Mouse (Mus musculus): ENCODE measurements around the gene Gm19402.

Gene Gm19402

GRCm38 (mm10) chr10:77666342-77666741 is 24.2 kb downstream of the Gm19402 start:
- DNase-seq (ENCODE audit: extremely low spot score, low spot score) = no peak

GRCm38 (mm10) chr10:77663949-77664665 is 26.4 kb downstream of the Gm19402 start:
- DNase-seq (ENCODE audit: extremely low spot score, low spot score) = no peak

DNA sequence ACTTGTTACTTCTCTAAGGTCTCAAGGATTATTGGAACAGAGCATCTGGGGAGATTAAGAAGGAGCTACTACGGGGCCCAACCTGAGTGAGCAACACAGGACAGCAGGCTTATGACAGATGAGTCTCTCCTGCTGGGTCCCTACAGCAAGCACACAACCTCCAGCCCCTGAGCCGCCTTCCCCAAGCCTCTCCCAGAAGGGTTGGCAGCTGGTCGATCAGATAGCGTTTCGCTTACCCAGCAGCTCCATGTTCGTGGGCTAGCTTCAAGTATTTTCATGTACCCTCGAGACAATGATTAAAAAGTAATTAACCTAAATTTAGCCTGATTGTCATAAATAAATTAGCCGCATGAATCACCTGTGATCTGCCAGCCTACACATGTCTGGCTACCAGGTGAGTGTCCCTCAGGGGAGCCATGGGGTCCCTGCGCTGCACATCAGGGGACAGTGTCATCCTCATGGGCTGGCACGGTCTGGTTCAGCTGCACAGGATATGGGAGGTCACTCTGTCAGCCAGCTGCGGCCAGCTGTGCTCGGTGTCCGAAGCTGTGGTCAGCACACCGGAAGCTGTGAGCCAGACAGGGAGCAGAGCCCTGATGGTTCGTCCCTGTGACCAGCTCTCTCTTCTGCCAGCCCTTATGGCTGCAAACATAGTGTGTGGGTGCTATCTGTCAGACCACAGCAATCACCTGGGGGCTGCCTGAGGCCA is 32.1 kb downstream of the Gm19402 start:
- DNase-seq (ENCODE audit: extremely low spot score, low spot score) = no peak

DNA sequence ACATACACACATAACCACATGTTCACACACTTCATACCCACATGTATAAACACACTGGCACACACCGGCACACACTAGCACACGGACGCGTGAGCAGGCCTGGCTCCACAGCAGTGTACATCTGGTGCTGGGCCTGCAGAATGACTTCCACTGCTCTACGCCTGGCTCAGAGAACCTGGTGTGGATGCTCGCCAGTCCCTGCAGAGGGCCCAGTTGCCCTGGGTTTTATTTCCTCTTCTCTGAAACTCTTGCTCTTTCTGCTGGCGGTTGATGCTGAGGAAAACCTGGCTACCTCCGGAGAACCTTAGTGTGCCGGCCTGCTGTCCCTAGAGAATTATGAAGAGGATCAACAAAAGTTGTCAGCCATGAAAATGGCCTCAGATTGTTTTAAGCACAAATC is 38.5 kb downstream of the Gm19402 start:
- DNase-seq (ENCODE audit: extremely low spot score, low spot score) = no peak

DNA sequence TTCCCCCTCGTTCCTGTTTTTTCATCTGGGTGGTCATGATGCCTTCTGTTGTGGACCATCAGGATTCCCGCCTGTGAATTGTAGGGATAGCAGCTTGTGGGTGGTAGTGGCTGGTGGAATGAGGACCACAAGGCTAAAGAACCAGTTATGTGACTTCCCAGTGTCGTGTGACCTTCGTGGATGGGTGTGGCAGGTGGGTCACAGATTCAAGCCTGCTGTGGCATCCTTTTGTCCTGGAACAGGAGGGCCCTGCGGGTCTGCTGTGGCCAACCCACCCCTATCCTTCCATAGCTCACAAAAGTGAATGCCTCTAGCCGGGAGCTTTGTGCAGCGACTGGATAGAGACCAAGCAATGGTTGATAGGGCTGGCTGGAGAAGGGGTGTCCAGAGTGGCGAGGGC is 42.7 kb downstream of the Gm19402 start:
- DNase-seq (ENCODE audit: extremely low spot score, low spot score) = no peak

DNA sequence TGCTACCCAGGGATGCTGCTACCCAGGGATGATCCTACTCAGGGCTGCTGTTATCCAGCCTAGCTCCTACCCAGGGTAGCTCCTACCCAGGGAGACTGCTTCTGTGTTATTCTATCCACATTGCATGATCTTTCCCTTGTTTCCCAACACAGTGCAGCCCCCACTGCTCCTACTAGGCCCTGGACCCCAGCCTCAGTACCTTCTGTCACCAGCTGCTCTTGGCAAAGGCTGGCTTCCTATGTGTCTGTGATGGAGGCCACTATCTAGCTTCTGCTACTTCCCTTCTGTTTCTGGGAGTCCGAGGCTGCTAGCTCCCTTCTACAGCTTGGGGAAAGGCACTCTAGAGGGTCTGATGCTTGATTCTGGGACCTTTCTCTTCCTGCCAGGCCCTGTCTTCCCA is 43.1 kb downstream of the Gm19402 start:
- DNase-seq (ENCODE audit: extremely low spot score, low spot score) = no peak

DNA sequence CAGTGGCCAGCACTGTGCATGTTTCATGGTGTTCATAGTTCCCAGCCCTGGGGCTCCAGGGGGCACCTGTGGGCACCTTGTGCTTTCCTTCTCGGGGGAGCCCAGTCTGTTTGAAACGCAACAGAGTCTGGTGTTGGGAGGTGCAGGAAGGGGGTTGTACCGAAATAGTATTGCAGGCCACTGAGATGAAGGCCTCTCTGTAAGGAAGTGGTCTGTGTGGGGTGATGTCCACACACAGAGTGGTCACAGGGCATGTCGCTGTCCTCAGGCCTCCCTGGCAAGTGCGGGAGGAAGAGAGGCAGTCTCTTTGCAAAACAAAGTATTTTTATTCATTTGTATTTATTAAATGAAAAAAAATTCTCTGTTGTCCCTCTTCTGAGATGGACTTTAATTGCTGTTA is 45.0 kb downstream of the Gm19402 start:
- DNase-seq (ENCODE audit: extremely low spot score, low spot score) = no peak

DNA sequence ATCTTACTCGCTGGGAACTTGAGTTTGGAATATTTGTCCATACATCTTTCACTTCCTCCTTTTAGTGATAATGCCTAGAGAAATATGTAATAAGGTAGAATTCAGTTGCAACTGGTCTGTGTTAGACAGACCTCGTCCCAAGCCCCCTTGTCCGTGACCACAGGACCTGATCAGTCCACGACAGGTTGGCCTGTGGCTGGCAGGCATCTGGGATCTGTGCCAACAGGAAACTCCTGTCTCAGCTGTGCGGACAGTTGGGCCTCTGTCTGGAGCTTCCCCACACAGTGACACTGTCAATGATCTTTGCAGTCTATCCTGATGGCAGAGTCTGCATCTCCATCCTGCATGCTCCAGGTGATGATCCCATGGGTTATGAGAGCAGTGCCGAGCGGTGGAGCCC is 47.4 kb downstream of the Gm19402 start:
- DNase-seq (ENCODE audit: extremely low spot score, low spot score) = no peak
